Mouse (Mus musculus): ENCODE measurements at regions not wholly inside any gene's neighbourhood (a gene's known extent, or its start where the extent isn't known, plus 50 kb on each side); places are given as distances from the start of the nearest gene placed in this dataset.

- no peak for TF ChIP-seq CTCF (IDR thresholded peaks at IDR 0.05; ENCODE audit: low read depth)
- no peak for TF ChIP-seq EP300 (IDR thresholded peaks at IDR 0.05; ENCODE audit: low read depth)
These were observed 58.5 kb upstream of the Agps start for GRCm38 (mm10) chr2:75773431-75773830.
